Mouse (Mus musculus) cerebellum, adult 2 months (tissue): Measurements from ENCODE around the gene Kcnj13. TPM values are rescaled to one million over a fixed set of nuclear protein-coding genes. Genes with fewer than 3 reads are reported as not detected.

Experiments
- DNase-seq, 2 experiments: peaks; one replicate each; pipeline ENCODE4 v3.0.0; 2021
- H3K27ac ChIP-seq: fragments of 200-500 bp; 2 replicates; pipeline ENCODE4 v1.5.1; 2012; ENCODE audit warnings: low read length, control low read depth, inconsistent platforms; ENCODE audit not compliant: insufficient read depth
- H3K27me3 ChIP-seq: fragments of 200-500 bp; 2 replicates; pipeline ENCODE4 v1.6.1; 2012; ENCODE audit warnings: inconsistent platforms, mild to moderate bottlenecking, low read length, moderate library complexity; ENCODE audit not compliant: control insufficient read depth, insufficient read depth
- H3K4me1 ChIP-seq: fragments of 200-500 bp; 2 replicates; pipeline ENCODE4 v1.6.1; 2011; ENCODE audit warnings: low read length; ENCODE audit not compliant: control insufficient read depth, insufficient read depth
- H3K4me3 ChIP-seq: fragments of 200-500 bp; replicated peaks from 2 replicates; pipeline ENCODE3; 2011; ENCODE audit warnings: mild to moderate bottlenecking, low read depth, low read length, control low read depth; ENCODE audit not compliant: insufficient read depth
- CTCF ChIP-seq: fragments of 200-500 bp; IDR thresholded peaks from 2 replicates; pipeline ENCODE4 v1.5.1; 2011; ENCODE audit warnings: low read depth, mild to moderate bottlenecking, control low read depth, low read length, moderate library complexity, borderline replicate concordance; ENCODE audit not compliant: insufficient read depth
- POLR2A ChIP-seq: fragments of 200-500 bp; IDR thresholded peaks from 2 replicates; pipeline ENCODE4 v1.6.1; 2011; ENCODE audit warnings: low read length, control low read depth, borderline replicate concordance; ENCODE audit not compliant: insufficient read depth
- WGBS: fragments of 180-500 bp; shearing (Covaris S2); methylation state at CpG from one replicate; pipeline ENCODE4 v1.1.7; 2018; 5-methylcytosine and 5-hydroxymethylcytosine counted together
- polyA plus RNA-seq: library from polyadenylated mRNA; depleted of rRNA; stranded (reverse); fragments of >200 nt; gene quantifications from 2 replicates; pipeline ENCODE4 v1.2.3, GENCODE M21; 2012; rRNA removed

Gene Kcnj13
- polyA plus RNA-seq, result 5.5 and 18.2 TPM in 2 replicates

DNA sequence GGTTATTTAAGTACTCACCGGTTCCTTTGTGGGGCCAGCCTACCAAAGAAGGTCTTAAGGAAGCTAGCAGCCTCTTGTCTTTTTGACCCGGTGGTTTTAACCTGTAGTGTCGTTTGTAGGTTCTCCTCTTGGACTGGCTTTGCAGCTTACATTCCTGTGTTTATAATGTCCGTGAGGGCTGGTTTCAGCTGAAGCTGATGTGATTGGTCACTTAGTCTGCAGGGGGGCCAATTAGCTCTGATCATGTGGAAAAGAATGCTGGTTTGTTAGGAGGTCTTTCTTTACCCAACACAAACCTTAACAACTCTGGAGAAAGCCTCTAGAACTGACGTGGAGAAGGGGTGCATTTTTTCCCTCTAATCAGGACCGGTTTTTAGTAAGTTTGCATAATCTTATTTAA lies at the start of gene Kcnj13:
Gene Kcnj13 (minus strand): TSS at position 136 of the 400 bp plus-strand sequence.
- TF ChIP-seq POLR2A, result no peak
- 54% methylated on average over 6 of the region's 6 CpGs for WGBS
- no peak for DNase-seq
- no peaks in the 10 kb centered on the region for H3K4me1 ChIP-seq
- no peak within 1 kb of the TSS for H3K27ac ChIP-seq
- no peak within 1 kb of the TSS for H3K4me3 ChIP-seq
- no peaks in the 10 kb centered on the region for H3K27me3 ChIP-seq

DNA sequence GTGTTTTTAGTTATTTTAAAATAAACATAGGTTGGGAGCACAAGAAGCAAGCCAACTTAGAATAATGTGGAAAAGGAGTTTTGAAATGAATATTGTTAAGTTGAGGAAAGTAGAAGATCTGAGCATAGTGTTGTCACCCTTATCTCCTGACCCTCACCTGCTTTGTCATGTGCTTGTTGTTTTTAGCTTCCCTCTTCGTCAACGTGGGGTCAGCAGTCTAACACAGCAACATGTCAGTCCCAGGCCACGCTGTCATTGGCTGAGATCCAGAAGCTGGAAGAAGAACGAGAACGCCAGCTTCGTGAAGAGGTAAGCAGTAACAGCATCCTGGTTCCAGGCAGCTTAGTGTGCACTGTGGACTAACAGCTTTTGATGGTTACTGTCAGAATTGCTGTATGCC lies 42.1 kb upstream of the Kcnj13 start:
- TF ChIP-seq POLR2A (no peak), CTCF (no peak)
- no peak for DNase-seq
- Histone ChIP-seq H3K4me1 (no peaks in the 10 kb centered on the region), H3K27ac (no peak overlapping the region), H3K27me3 (no peaks in the 10 kb centered on the region), H3K4me3 (no peak overlapping the region)
- 33% methylated on average over 6 of the region's 6 CpGs for WGBS

DNA sequence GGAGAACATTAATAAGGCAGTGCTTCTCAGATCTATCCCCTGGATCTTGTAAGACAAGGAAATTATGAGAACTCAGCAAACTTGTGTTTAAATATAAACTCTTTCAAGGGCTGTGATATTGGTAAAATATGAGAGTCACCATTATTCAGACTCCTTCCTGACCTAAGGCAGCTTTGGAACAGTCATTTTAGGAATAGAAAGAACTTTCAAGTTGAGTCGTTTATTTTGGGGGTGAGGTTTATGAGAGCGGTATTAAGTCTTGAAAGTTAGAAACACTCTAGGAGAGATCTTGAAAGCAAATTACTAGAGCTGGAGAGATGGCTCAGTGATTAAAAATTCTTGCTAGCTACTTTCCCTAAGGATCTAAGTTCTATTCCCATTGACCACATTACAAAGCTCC lies 40.6 kb upstream of the Kcnj13 start:
- no peaks in the 10 kb centered on the region for H3K27me3 ChIP-seq
- TF ChIP-seq POLR2A, result no peak
- TF ChIP-seq CTCF, result no peak
- 96% methylated on average over 2 of the region's 2 CpGs for WGBS
- DNase-seq, result no peak
- no peak overlapping the region for H3K27ac ChIP-seq
- no peak overlapping the region for H3K4me3 ChIP-seq
- H3K4me1 ChIP-seq, result no peaks in the 10 kb centered on the region

DNA sequence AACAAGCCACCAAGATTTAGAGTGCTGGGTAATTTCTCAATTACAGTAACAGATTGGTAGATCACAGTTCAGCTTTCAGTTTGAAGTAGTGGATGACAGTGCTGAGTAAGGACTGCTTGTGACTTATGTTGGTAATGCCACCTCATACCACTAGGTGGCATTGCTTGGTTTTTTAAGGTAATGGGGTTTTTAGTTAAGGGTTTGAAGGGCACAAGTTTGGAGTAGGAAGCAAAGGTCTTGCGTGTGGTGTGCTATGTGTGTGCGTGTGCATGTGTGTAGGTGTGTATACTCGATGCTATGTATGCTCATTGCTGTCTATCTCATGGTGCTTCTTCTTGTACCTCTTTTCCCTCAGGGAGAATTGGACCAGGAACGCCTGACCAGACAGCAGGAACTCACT lies 24.2 kb upstream of the Kcnj13 start:
- TF ChIP-seq POLR2A, result no peak
- peak; percentile 52 for TF ChIP-seq CTCF
- Histone ChIP-seq H3K27me3 (no peaks in the 10 kb centered on the region), H3K4me1 (no peaks in the 10 kb centered on the region), H3K27ac (no peak overlapping the region), H3K4me3 (no peak overlapping the region)
- DNase-seq, result peak in 1 of 2 experiments; percentile 8
- WGBS, result 86% methylated on average over 4 of the region's 4 CpGs

DNA sequence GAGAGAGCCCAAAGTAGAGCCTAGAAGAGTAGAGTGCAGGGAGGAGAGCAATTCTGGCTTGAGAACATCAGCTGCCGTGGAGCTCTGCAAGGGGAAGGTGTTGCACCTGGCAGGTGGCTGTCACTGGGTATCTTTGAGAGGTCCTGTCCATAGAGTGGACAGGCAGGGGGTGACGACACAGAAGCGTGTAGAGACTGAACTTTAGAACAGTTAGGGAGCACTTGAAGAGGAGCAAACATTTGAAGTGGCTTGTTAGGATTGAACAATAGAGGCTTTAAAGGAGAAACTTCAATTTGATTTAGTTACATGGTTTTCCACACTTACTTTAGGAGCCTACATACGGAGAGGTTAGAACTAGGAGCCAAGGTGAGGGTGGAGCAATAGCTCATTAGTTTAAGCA lies 14.9 kb upstream of the Kcnj13 start:
- no peak for DNase-seq
- TF ChIP-seq CTCF (no peak), POLR2A (no peak)
- Histone ChIP-seq H3K4me3 (no peak overlapping the region), H3K27me3 (no peaks in the 10 kb centered on the region), H3K27ac (no peak overlapping the region), H3K4me1 (no peaks in the 10 kb centered on the region)
- 88% methylated on average over 4 of the region's 4 CpGs for WGBS

DNA sequence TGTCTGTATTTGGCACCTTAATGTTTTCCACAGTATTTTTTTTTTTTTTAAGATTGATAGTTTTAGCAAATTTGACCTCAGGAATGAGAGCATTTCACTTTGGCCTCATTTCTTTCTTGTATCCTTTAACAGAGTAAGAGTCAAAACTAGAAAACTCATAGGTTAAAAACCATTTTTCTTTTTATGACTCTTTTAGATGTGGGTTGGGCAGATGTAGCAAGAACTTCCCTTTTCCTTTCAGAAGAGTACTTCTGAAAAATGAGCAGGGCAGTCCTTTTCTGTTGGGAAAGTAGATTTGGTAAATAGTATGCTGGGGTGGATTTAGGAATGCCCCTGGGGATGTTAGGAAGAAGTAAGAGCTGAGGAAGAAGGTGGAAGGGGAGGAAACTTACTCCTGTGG lies 11.5 kb upstream of the Kcnj13 start:
- Histone ChIP-seq H3K4me3 (no peak overlapping the region), H3K27ac (no peak overlapping the region), H3K27me3 (no peaks in the 10 kb centered on the region), H3K4me1 (no peaks in the 10 kb centered on the region)
- DNase-seq, result no peak
- no peak for TF ChIP-seq CTCF
- no peak for TF ChIP-seq POLR2A

DNA sequence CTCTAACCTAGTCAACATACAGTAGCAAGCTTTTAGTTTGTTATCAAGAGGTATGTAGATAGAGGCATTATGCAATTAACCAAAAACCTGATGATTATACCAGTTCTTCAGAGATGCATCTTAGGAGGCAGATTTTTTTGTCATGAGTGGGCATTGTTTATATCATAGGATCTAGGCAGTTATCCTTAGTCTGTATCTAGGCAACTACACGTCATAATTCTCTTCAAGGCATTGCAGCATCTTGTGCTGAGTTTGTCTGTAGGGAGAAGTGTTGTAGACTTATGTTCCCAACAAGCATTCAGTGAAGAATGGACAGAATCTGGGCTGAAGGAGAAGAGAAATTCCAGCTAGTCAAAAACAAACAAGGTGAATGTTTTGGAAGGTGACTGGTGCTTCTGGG lies 10.2 kb upstream of the Kcnj13 start:
- 79% methylated on average over 1 of the region's 1 CpGs for WGBS
- DNase-seq, result no peak
- H3K27ac ChIP-seq, result no peak overlapping the region

DNA sequence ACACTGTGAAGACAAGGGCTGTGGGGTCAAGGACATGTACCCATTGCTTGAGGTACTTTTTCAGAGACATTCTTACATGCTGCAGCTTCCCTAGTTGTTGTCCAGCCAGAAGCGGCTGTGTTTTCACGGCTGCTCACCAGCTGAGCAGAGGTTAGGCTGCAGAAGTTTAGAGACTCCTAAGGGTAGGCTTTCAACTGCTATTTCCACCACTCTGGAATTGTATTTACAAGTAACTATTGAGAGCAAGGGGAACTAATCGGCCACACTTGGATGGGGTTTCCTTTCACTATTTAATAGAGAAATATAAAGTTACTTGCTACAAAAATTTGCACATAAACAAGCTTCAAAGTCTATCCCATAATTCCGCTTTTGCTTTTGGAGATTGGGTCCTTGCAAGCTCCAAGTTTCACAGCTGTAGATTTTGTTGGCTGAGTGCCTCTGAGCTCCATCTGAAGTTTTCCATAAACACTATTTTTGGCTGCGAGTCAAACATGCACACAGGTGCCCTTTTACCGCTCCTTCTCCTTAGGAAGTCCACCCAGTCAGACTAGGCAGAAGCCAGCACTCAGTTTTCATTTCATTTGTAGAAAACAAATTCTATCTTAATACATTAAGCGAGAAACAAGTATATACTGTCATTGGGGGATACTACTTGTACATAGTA lies 2.5 kb upstream of the Kcnj13 start:
- Histone ChIP-seq H3K4me1 (no peaks in the 10 kb centered on the region), H3K4me3 (no peak overlapping the region), H3K27me3 (no peaks in the 10 kb centered on the region), H3K27ac (no peak overlapping the region)
- 55% methylated on average over 7 of the region's 7 CpGs for WGBS
- TF ChIP-seq POLR2A (no peak), CTCF (no peak)
- peak in 1 of 2 experiments; percentile 14 for DNase-seq

More for the DNA sequence above, 10.2 kb upstream of the Kcnj13 start:
- Histone ChIP-seq H3K4me3 (no peak overlapping the region), H3K27me3 (no peaks in the 10 kb centered on the region), H3K4me1 (no peaks in the 10 kb centered on the region)
- TF ChIP-seq POLR2A (no peak), CTCF (no peak)
